Mouse (Mus musculus): ENCODE measurements around the gene Shroom1.

Gene Shroom1

GRCm38 (mm10) chr11:53447996-53448395 lies 9.0 kb upstream of the Shroom1 start:
- DNase-seq, result no peak

- DNase-seq, result peak; percentile 98
These were observed 8.5 kb upstream of the Shroom1 start for GRCm38 (mm10) chr11:53448529-53448928.

DNA sequence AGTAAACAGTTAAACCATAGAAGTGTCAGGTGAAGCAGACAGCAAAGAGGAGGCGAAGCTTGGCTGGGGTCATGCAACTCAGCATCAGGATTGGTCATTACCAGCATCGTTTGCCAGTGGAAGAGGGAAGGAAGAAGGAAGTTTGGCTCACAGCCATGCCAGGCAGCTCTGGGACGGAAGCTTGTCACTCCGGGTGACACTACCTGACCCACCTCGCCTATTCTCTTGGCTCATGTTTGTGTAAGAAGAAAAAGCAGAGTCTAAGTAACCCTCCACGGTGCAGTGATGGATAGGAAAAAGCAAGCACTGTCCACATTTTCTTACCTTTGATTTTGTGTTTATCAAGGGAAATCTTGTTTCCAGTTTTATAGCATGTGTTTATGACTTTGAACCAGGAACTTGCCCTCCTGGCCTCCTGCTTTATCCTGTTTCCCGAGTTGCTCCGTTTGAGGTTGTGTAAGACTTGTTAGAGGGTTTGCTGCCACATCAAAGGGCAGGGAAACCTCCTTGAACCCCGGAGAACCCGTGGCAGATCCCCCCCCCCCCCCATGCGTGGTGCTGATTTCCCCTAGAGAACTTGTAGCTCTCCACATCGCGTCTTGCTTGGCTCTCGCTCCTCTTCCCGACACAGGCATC lies 6.8 kb upstream of the Shroom1 start:
- DNase-seq, result peak in 1 of 2 experiments; percentile 43

DNA sequence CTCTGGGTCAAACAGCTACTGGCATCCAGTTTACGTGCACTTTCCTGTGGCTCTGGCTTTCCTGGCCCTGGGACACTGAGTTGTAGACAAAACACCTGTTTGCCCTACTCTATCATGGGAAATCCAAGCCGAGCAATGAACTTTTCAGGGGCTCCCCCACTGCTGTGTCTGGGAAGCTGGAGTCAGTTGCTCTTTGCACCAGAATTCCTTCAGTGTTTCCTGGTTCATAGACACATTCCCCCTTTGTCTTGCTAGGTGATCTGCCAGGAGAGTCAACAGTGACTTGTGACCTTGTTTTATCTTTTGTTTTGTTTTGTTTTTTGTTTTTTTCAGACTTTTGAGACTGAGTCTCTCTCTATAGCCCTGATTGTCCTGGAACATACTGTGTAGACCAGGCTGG lies 5.6 kb upstream of the Shroom1 start:
- no peak for DNase-seq

- DNase-seq, result peak; percentile 72 to 77
These were observed 4.6 kb upstream of the Shroom1 start for GRCm38 (mm10) chr11:53452396-53452795.

DNA sequence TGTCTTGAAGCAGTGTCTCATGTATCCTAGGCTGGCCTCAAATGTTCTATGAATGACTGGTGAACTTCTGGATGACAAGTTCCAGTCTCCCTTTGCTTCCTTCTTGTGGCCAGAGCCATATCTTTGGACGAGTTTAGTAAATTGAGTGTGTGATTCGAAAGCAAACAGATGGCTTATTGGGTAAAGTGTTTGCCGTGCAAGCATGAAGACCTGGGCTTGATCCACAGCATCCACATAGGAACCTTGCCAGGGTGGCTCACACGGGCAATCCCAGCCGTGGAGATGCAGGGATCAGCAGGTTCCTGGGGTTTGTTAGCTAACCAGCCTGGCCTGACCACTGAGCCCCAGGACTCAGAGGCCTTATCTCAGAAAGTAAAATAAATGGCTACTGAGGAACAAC lies 4.0 kb upstream of the Shroom1 start:
- no peak for DNase-seq

- DNase-seq, result no peak
These were observed 458 bp downstream of the Shroom1 start for GRCm38 (mm10) chr11:53457372-53457954.

DNA sequence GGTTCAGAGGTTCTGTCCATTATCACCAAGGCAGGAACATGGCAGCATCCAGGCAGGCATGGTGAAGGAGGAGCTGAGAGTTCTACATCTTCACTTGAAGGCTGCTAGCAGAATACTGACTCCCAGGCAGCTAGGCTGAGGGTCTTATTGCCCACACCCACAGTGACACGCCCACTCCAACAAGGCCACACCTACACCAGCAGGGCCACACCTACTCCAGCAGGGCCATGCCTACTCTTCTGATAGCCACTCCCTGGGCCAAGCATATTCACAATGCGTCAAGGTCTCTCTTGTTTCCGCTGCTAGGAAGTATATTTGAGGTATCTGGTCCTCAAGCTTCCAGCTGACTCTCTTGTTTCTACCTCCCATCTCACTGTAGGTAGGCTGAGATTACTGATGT lies 2.0 kb downstream of the Shroom1 start:
- DNase-seq, result no peak

- DNase-seq, result no peak
These were observed 3.2 kb downstream of the Shroom1 start for GRCm38 (mm10) chr11:53460192-53460591.

- no peak for DNase-seq
These were observed 4.7 kb downstream of the Shroom1 start for GRCm38 (mm10) chr11:53461727-53462126.

- peak in 1 of 2 experiments; percentile 45 for DNase-seq
These were observed 6.8 kb downstream of the Shroom1 start for GRCm38 (mm10) chr11:53463551-53464424.

GRCm38 (mm10) chr11:53466231-53466971 lies 9.4 kb downstream of the Shroom1 start:
- peak; percentile 94 to 95 for DNase-seq

DNA sequence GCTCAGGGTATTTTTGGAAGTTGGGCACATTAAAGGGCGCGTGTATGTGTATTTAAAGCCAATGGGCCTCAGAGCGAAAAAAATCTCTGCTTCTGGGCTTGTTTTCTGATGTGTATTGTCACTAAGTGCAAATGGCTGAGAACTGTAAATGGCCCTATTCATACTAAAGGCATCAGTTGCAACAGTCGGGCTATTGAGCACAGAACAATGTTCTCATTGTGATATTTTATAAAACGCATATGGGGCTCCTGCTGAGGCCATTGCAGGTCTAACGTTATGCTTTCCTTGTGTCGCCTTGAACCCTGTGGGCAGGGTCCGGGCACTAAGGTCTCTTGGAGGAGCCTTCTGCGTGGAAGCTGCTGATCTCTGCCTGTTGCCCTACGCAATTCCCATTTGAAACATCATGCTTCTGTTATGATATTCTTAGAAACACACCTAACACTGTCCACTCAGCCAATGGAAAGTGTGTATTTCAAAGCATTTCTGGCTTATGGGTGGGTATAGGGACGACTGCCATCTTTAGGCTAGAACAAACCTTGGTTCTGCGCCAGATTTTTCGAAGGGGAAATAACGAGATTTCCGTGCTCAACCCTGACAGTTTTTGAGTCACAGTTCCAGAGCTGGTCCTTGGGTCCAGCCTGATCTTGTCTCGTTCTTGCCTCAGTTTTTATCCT lies 12.4 kb downstream of the Shroom1 start:
- DNase-seq, result peak in 1 of 2 experiments; percentile 40

- DNase-seq, result peak; percentile 94 to 97
These were observed 13.1 kb downstream of the Shroom1 start, which contains the start of gene Gm9837 for GRCm38 (mm10) chr11:53469968-53470695. Gene Gm9837, minus strand, starts transcription at chr11:53470479.

DNA sequence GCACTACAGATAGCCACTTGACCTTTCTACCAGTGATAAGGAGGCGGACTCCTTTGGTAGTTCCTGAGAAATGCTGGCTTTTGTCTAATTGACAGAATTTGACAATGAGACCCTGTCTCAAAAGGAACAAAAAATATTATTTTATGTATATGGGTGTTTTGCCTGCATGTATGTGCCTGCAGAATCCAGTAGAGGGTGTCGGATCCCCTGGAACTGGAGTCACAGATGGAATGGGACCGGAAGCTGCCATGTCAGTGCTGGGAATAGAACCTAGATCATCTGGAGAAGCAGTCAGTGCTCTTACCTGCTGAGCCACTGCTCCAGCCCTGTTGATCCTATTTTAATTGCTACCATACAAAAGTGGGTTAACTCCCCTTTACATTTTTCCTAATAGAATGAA lies 15.7 kb downstream of the Shroom1 start:
- DNase-seq, result no peak

- no peak for DNase-seq
These were observed 18.6 kb downstream of the Shroom1 start for GRCm38 (mm10) chr11:53475620-53476019.

- no peak for DNase-seq
These were observed 20.8 kb downstream of the Shroom1 start for GRCm38 (mm10) chr11:53477833-53478232.

- DNase-seq, result peak; percentile 77
These were observed 21.6 kb downstream of the Shroom1 start for GRCm38 (mm10) chr11:53478383-53479170.

DNA sequence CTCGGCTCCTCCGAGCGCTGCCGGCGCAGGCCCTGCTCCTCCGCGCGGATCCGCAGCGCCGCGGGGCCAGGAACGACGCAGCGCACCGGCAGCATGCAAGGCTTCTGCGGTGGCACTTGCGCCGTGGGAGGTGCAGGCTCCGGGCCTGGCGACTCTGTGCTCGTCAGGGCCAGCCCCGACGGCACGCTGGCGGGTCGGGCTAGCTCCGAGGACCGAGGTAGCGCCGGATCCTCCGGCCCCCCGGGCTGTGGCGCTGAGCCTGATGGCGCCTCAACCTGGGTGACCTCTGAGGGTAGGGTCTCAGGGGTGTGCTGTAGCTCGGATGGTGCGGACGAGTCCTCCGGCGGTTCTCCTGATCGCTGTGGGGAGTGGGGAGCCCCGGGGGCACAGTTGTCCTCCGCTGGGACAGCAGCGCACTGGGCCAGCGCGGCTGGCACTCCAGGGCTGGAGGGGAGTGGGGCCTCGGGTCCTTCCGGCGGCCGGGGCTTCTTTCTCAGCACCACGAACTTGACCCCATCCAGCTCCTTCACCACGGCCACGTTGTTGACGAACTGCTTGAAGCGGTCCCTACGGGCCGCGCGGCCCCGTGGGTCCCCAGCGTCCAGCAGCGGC lies 22.3 kb downstream of the Shroom1 start:
- peak in 1 of 2 experiments; percentile 76 for DNase-seq

DNA sequence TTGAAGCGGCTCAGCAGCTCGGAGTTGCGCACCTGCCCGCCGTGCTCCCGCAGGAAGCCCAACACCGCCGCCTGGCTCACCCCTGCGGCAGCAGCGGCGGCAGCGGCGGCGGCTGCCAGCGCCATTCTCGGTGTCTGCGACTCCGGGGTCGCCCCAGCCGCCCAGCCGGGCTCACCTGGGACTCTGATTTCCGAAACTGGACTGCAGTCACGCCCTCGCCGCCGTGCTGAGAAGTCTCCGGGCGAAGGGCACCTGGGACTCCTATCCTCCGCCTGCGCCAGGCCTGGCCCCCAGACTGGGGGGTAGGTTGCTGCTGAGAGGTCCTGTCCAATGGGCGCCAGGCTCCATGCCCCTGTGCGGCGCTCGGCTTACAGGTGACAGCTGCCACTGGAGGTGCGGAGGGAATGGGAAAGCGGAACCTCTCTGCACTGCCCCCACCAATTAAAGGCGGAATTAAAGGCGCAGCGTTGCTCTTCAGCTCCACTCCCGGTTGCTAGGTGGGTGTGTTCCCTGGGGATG lies 22.8 kb downstream of the Shroom1 start, which contains the start of the genes Gm9945 and Sowaha:
TSS of gene Gm9945 (plus strand) at position 384 of the 519 bp plus-strand sequence.
TSS of gene Sowaha (minus strand) at position 492 of the 519 bp plus-strand sequence.
- peak; percentile 88 to 89 for DNase-seq
